Mouse (Mus musculus) kidney, adult 2 months (tissue): ENCODE results near the gene Dad1. TPM values are rescaled to one million over a fixed set of nuclear protein-coding genes. Genes with fewer than 3 reads are reported as not detected.
A peak's percentile ranks its signal among the peaks of the same experiment; 100 is the strongest.

ENCODE experiments used
- DNase-seq: peaks from one replicate; pipeline ENCODE4 v3.0.0; 2021
- H3K27ac ChIP-seq: fragments of 200-500 bp; 2 replicates; pipeline ENCODE4 v1.5.1; 2012; ENCODE audit warnings: low read depth, low read length, control low read depth, inconsistent platforms; ENCODE audit not compliant: insufficient read depth
- H3K27me3 ChIP-seq: fragments of 200-500 bp; replicated peaks from 2 replicates; pipeline ENCODE4 v1.6.1; 2012; ENCODE audit warnings: mild to moderate bottlenecking, moderate library complexity, low read length, inconsistent platforms; ENCODE audit not compliant: control insufficient read depth, insufficient read depth
- H3K36me3 ChIP-seq: fragments of 200-500 bp; 2 replicates; pipeline ENCODE4 v1.6.1; 2012; ENCODE audit warnings: mild to moderate bottlenecking, moderate library complexity, low read length, inconsistent platforms; ENCODE audit not compliant: control insufficient read depth, insufficient read depth
- H3K4me1 ChIP-seq: fragments of 200-500 bp; 2 replicates; pipeline ENCODE4 v1.6.1; 2011; ENCODE audit warnings: low read length; ENCODE audit not compliant: control insufficient read depth, insufficient read depth
- H3K4me3 ChIP-seq: fragments of 200-500 bp; 2 replicates; pipeline ENCODE4 v1.5.1; 2011; ENCODE audit warnings: mild to moderate bottlenecking, low read depth, low read length, control low read depth; ENCODE audit not compliant: insufficient read depth
- CTCF ChIP-seq: fragments of 200-500 bp; conservative IDR thresholded peaks from 2 replicates; pipeline ENCODE4 v1.5.1; 2011; ENCODE audit warnings: low read depth, mild to moderate bottlenecking, control low read depth, low read length, moderate library complexity, mixed read lengths; ENCODE audit not compliant: insufficient read depth, insufficient read length
- POLR2A ChIP-seq: fragments of 200-500 bp; IDR thresholded peaks from one replicate; pipeline ENCODE4 v1.6.1; 2011; ENCODE audit warnings: low read depth, low read length, control low read depth
- WGBS: fragments of 180-500 bp; shearing (Covaris S2); methylation state at CpG from one replicate; pipeline ENCODE4 v1.1.7; 2018; 5-methylcytosine and 5-hydroxymethylcytosine counted together
- polyA plus RNA-seq: library from polyadenylated mRNA; depleted of rRNA; stranded (reverse); fragments of >200 nt; gene quantifications from 2 replicates; pipeline ENCODE4 v1.2.3, GENCODE M21; 2012

Gene Dad1
- polyA plus RNA-seq, 1 experiment: 775 TPM

DNA sequence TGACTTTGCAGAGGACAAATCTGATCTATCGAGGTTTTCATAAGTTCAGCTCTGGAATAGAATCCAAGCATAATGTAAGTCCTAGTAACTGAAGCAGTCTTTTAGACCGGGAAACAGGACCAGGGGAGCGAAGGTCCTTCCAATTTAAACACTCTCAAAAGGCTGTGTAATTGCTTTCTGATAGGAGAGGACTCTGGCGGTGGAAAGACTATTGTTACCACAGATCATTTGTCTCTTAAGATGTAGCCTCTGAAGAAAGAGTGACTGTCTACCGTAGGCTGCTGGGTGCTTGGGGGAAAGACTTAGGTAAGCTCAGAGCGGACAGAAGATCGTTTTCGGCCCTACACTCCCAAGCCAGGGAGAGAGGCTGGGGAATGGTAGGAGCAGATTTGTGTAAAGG lies 53.5 kb downstream of the Dad1 start:
- no peak for DNase-seq
- H3K36me3 ChIP-seq: no peaks in the 10 kb centered on the region
- no peaks in the 10 kb centered on the region for H3K27me3 ChIP-seq
- 87% methylated on average over 8 of the region's 8 CpGs for WGBS
- H3K4me3 ChIP-seq: no peak overlapping the region
- H3K27ac ChIP-seq: no peak overlapping the region
- TF ChIP-seq POLR2A (no peak), CTCF (no peak)
- no peaks in the 10 kb centered on the region for H3K4me1 ChIP-seq

DNA sequence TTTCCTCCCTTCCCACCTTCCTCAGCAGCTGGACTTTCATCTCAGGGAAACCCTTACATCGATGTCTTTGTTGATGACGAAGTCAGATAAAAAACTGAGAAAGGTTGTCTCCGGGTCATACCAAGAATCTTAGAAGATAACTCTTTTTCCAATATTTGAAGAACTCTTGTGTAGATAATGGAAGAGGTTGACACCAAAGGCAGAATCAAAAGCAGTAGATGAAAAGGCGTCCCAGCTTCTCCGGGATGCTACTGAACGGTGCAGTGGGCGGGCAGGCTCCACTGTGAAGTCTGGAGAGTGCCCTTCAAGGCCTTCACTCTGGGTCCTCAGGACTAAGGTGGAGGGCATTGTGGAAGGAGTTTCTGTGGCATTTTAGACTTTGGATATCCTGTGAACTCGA lies 54.2 kb downstream of the Dad1 start:
- Histone ChIP-seq H3K4me3 (no peak overlapping the region), H3K27ac (no peak overlapping the region), H3K36me3 (no peaks in the 10 kb centered on the region), H3K4me1 (no peaks in the 10 kb centered on the region), H3K27me3 (no peaks in the 10 kb centered on the region)
- DNase-seq: no peak
- TF ChIP-seq CTCF (no peak), POLR2A (no peak)
- WGBS: 89% methylated on average over 8 of the region's 8 CpGs

DNA sequence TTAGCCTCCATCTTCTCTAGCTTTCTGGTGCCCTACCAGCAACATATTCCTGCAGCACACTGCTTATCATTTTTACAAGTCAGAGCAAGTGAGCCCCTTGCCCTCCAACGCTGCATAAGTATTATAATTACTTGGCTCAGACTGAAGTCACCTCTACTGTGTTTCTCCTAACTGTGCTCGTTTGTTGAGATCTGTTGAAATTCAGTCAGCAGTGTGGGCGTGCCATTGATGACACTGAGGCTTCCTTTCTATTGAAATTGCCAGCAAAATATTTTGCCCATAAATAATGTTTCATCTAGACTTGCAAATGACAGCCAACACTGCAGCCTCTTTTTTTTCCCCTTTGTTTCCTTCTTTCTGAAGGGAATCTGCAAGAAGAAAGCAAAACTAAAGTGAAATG lies 56.2 kb downstream of the Dad1 start:
- Histone ChIP-seq H3K27me3 (no peaks in the 10 kb centered on the region), H3K36me3 (no peaks in the 10 kb centered on the region), H3K4me3 (no peak overlapping the region), H3K27ac (no peak overlapping the region), H3K4me1 (no peaks in the 10 kb centered on the region)
- 61% methylated on average over 3 of the region's 3 CpGs for WGBS
- no peak for DNase-seq
- TF ChIP-seq POLR2A: no peak
- no peak for TF ChIP-seq CTCF

DNA sequence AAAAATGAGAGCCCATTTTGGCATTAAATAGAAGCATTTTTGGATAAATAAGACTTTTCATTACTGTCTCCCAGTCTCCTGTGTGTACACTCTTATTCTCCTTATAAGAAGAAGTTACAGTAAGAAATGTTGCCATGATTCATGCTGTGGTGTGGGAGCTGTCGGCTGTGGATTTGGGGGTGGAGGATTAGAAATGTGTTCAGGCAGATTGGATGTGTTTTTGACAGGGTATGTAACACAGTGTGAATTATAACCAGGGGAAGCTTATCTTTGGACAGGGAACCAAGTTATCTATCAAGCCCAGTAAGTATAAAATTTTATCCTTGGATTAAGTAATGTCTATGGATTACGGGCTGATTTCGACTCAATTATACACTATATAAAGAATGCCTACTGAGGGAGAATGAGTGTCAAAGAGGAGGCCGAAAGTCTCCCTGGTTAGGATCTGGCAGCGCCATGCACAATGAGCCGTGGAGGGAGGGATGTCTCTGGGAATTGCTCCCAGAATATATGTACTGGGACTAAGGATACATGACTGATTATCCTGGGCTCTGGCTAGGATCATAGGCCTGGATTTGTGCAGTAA lies 58.0 kb downstream of the Dad1 start:
- H3K4me3 ChIP-seq: no peak overlapping the region
- DNase-seq: no peak
- TF ChIP-seq POLR2A: no peak
- 0 out of 2 replicates have a peak, but pooled peaks cover under 1% of the 10 kb centered on the region for H3K4me1 ChIP-seq
- WGBS: 91% methylated on average over 6 of the region's 6 CpGs
- no peaks in the 10 kb centered on the region for H3K27me3 ChIP-seq
- H3K36me3 ChIP-seq: no peaks in the 10 kb centered on the region
- no peak overlapping the region for H3K27ac ChIP-seq

DNA sequence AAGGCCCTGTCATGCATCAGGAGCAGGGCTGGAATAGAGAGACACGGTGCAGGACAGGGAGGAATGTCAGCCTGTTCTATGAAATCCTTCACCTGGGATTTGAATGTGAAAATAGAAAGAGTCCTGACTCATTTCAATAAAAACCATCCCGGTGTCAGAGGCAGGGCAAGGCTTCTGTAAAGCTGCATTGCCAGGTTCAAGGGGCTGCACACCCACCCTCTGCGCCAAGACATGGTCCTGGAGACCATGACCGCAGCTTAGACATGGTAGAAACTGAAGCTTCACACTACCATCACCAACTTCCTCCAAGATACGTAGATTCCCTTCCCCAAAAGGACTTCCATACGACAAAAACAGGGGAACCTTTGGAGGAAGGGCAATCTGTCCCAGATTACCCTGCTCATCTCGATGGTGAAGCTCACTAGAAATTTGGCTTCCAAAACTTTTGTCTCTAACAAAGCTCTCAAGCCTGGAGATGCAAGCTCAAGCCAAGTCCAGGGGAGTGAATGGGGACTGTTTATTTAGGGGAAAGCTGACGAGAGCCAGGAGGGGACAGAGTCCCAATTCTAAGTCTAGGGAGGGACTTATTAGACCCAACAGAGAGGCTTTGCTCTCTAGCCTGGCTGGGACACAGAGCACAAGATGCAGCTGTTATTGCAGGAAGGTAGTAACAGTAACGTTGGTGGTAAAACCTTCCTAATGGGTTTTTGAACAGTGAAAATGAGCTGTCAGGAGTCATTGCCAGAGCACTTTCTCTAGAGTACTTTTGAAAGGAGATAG lies 60.4 kb downstream of the Dad1 start:
- no peak overlapping the region for H3K4me3 ChIP-seq
- H3K36me3 ChIP-seq: no peaks in the 10 kb centered on the region
- TF ChIP-seq POLR2A (no peak), CTCF (no peak)
- 89% methylated on average over 9 of the region's 9 CpGs for WGBS
- no peak overlapping the region for H3K27ac ChIP-seq
- H3K4me1 ChIP-seq: 0 out of 2 replicates have a peak, but pooled peaks cover 3% of the 10 kb centered on the region
- H3K27me3 ChIP-seq: no peaks in the 10 kb centered on the region
- DNase-seq: no peak

DNA sequence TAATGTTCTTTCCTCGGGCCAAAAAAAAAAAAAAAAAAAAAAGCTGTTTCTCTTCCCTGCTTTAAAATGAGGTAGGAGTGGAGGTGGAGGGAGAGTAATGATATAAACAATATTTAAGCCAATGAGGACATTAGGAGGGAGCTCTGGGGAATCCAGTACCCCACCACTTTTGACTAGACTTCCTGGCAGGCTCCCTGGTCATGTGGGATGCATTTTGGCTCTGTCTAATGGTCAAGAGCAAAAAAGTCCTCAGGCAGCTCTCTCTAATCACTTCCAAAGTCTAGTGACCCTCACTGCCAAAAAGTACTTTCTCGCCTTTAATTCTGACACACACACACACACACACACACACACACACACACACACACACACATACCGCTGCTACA lies 61.4 kb downstream of the Dad1 start:
- WGBS: 46% methylated on average over 3 of the region's 3 CpGs
- TF ChIP-seq POLR2A: no peak
- TF ChIP-seq CTCF: no peak
- Histone ChIP-seq H3K4me1 (0 out of 2 replicates have a peak, but pooled peaks cover 3% of the 10 kb centered on the region), H3K27me3 (no peaks in the 10 kb centered on the region), H3K27ac (no peak overlapping the region), H3K4me3 (no peak overlapping the region), H3K36me3 (no peaks in the 10 kb centered on the region)
- peak; percentile 52 for DNase-seq

DNA sequence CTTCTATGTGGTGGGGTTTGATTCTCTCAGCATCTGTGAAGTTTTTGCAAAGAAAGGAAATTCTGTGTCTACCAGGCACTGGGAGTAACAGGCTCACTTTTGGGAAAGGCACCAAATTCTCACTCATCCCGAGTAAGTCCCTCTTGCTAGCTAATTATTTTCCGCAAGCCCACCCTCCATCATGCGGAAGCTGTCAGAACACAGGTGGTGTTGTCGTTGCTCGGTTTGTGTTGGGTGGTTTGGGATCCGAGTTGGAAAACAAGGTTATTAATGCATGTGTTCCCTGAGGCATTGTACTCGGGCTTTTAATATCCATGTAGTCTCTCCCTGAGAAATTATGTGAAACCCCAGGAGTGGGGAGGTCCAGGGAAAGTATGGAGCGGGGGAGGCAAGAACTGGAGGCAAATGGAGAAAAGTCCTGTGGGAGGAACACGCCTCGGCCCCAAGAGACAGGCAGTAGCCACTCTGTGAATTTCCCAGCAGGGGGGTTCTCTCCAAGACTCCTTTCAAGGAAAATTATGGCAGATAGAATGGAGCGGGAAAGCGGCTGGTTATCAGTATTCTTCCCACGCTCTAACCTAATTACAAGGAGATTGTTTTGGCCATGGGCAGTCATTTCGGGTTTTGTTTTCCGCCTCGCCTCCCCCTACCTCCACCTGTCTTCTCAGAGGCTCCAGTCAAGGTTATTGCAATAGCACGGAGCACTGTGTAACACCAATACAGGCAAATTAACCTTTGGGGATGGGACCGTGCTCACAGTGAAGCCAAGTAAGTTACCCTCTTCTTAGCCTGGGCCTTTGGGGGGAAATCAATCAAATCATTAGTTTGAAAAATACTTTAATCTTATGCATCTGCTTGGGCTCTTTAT lies 62.1 kb downstream of the Dad1 start:
- Histone ChIP-seq H3K36me3 (no peaks in the 10 kb centered on the region), H3K4me1 (0 out of 2 replicates have a peak, but pooled peaks cover 3% of the 10 kb centered on the region), H3K4me3 (no peak overlapping the region), H3K27me3 (no peaks in the 10 kb centered on the region), H3K27ac (no peak overlapping the region)
- TF ChIP-seq POLR2A (no peak), CTCF (no peak)
- DNase-seq: peak; percentile 27
- 55% methylated on average over 18 of the region's 18 CpGs for WGBS
